Mouse (Mus musculus) embryonic facial prominence, embryonic 10.5 days (tissue): Measurements from ENCODE around the gene Tex19.2. TPM values are rescaled to one million over a fixed set of nuclear protein-coding genes. Genes with fewer than 3 reads are reported as not detected.
A peak's percentile ranks its signal among the peaks of the same experiment; 100 is the strongest.

ENCODE experiments used
- DNase-seq: peaks from one replicate; pipeline ENCODE4 v3.0.0-alpha.2; 2017; ENCODE audit warnings: low spot score
- H3K27ac ChIP-seq: fragments of 300-500 bp; sonication (generic); replicated peaks from 2 replicates; pipeline ENCODE4 v1.5.1; 2016; ENCODE audit warnings: mild to moderate bottlenecking
- H3K27me3 ChIP-seq: fragments of 300-500 bp; sonication (generic); replicated peaks from 2 replicates; pipeline ENCODE4 v1.6.1; 2016; ENCODE audit warnings: low read depth, mild to moderate bottlenecking; ENCODE audit not compliant: poor library complexity, severe bottlenecking
- H3K36me3 ChIP-seq: fragments of 300-500 bp; sonication (generic); replicated peaks from 2 replicates; pipeline ENCODE4 v1.6.1; 2016; ENCODE audit warnings: mild to moderate bottlenecking, moderate library complexity
- H3K4me1 ChIP-seq: fragments of 300-500 bp; sonication (generic); 2 replicates; pipeline ENCODE4 v1.6.1; 2016
- H3K4me3 ChIP-seq: fragments of 300-500 bp; sonication (generic); 2 replicates; pipeline ENCODE4 v1.5.1; 2016; ENCODE audit warnings: mild to moderate bottlenecking, moderate library complexity
- H3K9me3 ChIP-seq: fragments of 300-500 bp; sonication (generic); 2 replicates; pipeline ENCODE4 v1.6.1; 2016; ENCODE audit warnings: mild to moderate bottlenecking
- WGBS: fragments of 180-500 bp; shearing (Covaris S2); methylation state at CpG from one replicate; pipeline ENCODE4 v1.1.7; 2016; 5-methylcytosine and 5-hydroxymethylcytosine counted together
- polyA plus RNA-seq: library from polyadenylated mRNA; unstranded; fragments of >200 nt; fragmentation: Nextera tagmentation; extraction: Ambion mirVana; gene quantifications from 2 replicates; pipeline ENCODE4 v1.2.1, GENCODE M21; 2016

Tex19.2 gene
- polyA plus RNA-seq = not detected in 2 replicates

GRCm38 (mm10) chr11:121118577-121118976, at the start of gene Tex19.2:
TSS of gene Tex19.2 (minus strand) at chr11:121118677.
- H3K27me3 ChIP-seq = no peaks in the 10 kb centered on the region
- no peaks in the 10 kb centered on the region for H3K36me3 ChIP-seq
- 72% methylated on average over 3 of the region's 3 CpGs for WGBS
- H3K4me1 ChIP-seq = no peaks in the 10 kb centered on the region; the same call in 1 of the 2 replicates
- no peak for DNase-seq
- no peaks in the 10 kb centered on the region for H3K9me3 ChIP-seq
- H3K4me3 ChIP-seq = no peak within 1 kb of the TSS
- H3K27ac ChIP-seq = no peak within 1 kb of the TSS; the same call in 1 of the 2 replicates

GRCm38 (mm10) chr11:121163751-121164150, 45.3 kb upstream of the Tex19.2 start:
- H3K4me3 ChIP-seq = no peak overlapping the region
- H3K36me3 ChIP-seq = no peaks in the 10 kb centered on the region
- no peak overlapping the region for H3K27ac ChIP-seq
- H3K4me1 ChIP-seq = peaks cover 13% of the 10 kb centered on the region
- no peaks in the 10 kb centered on the region for H3K9me3 ChIP-seq
- H3K27me3 ChIP-seq = peaks cover 9% of the 10 kb centered on the region; the same call in 1 of the 2 replicates
- WGBS = 88% methylated on average over 4 of the region's 4 CpGs
- DNase-seq = no peak

- DNase-seq = no peak
- Histone ChIP-seq H3K4me1 (peaks cover 23% of the 10 kb centered on the region), H3K27me3 (peaks cover 38% of the 10 kb centered on the region), H3K4me3 (no peak overlapping the region), H3K36me3 (no peaks in the 10 kb centered on the region), H3K9me3 (no peaks in the 10 kb centered on the region), H3K27ac (peak overlapping the region; percentile 21; the same call in 1 of the 2 replicates)
- WGBS = 91% methylated on average over 26 of the region's 26 CpGs
Measured at GRCm38 (mm10) chr11:121160636-121161346, 42.3 kb upstream of the Tex19.2 start.

- peaks cover 23% of the 10 kb centered on the region for H3K4me1 ChIP-seq
- 89% methylated on average over 5 of the region's 5 CpGs for WGBS
- H3K27me3 ChIP-seq = peaks cover 46% of the 10 kb centered on the region
- DNase-seq = no peak
- H3K4me3 ChIP-seq = no peak within 1 kb of the TSS
- no peaks in the 10 kb centered on the region for H3K36me3 ChIP-seq
- peak within 1 kb of the TSS; percentile 21; the same call in 1 of the 2 replicates for H3K27ac ChIP-seq
- no peaks in the 10 kb centered on the region for H3K9me3 ChIP-seq
Measured at GRCm38 (mm10) chr11:121159971-121160370, 41.5 kb upstream of the Tex19.2 start, which contains the start of gene Uts2r. TSS of gene Uts2r (plus strand) at chr11:121160271.

GRCm38 (mm10) chr11:121156411-121156891, 38.0 kb upstream of the Tex19.2 start:
- no peak overlapping the region; the same call in 1 of the 2 replicates for H3K27ac ChIP-seq
- peak; percentile 44 for DNase-seq
- WGBS = 2% methylated on average over 45 of the region's 45 CpGs
- H3K27me3 ChIP-seq = peaks cover 61% of the 10 kb centered on the region
- no peaks in the 10 kb centered on the region for H3K36me3 ChIP-seq
- peak overlapping the region; percentile 57 for H3K4me3 ChIP-seq
- H3K9me3 ChIP-seq = no peaks in the 10 kb centered on the region
- peaks cover 15% of the 10 kb centered on the region for H3K4me1 ChIP-seq

- Histone ChIP-seq H3K36me3 (no peaks in the 10 kb centered on the region), H3K27me3 (peaks cover 53% of the 10 kb centered on the region), H3K27ac (no peak overlapping the region)
Measured at GRCm38 (mm10) chr11:121154203-121154602, 35.7 kb upstream of the Tex19.2 start.

GRCm38 (mm10) chr11:121148193-121148592, 29.7 kb upstream of the Tex19.2 start:
- DNase-seq = no peak
- Histone ChIP-seq H3K4me3 (no peak overlapping the region), H3K9me3 (no peaks in the 10 kb centered on the region), H3K27me3 (no peaks in the 10 kb centered on the region), H3K36me3 (no peaks in the 10 kb centered on the region), H3K4me1 (no peaks in the 10 kb centered on the region), H3K27ac (no peak overlapping the region)
- WGBS = 81% methylated on average over 3 of the region's 3 CpGs

More at GRCm38 (mm10) chr11:121154203-121154602, 35.7 kb upstream of the Tex19.2 start:
- 23% methylated on average over 4 of the region's 4 CpGs for WGBS
- Histone ChIP-seq H3K4me1 (peaks cover 11% of the 10 kb centered on the region), H3K9me3 (no peaks in the 10 kb centered on the region), H3K4me3 (no peak overlapping the region)
- no peak for DNase-seq

- no peaks in the 10 kb centered on the region for H3K36me3 ChIP-seq
- DNase-seq = peak; percentile 17
- H3K27me3 ChIP-seq = no peaks in the 10 kb centered on the region
- H3K4me1 ChIP-seq = no peaks in the 10 kb centered on the region
- no peak within 1 kb of the TSS for H3K27ac ChIP-seq
- WGBS = 90% methylated on average over 22 of the region's 22 CpGs
- no peaks in the 10 kb centered on the region for H3K9me3 ChIP-seq
- H3K4me3 ChIP-seq = no peak within 1 kb of the TSS
Measured at GRCm38 (mm10) chr11:121145865-121146264, 27.4 kb upstream of the Tex19.2 start, which contains the start of gene Tex19.1. TSS of gene Tex19.1 (plus strand) at chr11:121146143.

GRCm38 (mm10) chr11:121143325-121144015, 25.0 kb upstream of the Tex19.2 start:
- 84% methylated on average over 9 of the region's 9 CpGs for WGBS

GRCm38 (mm10) chr11:121138732-121139131, 20.3 kb upstream of the Tex19.2 start:
- Histone ChIP-seq H3K27me3 (0 out of 2 replicates have a peak, but pooled peaks cover 10% of the 10 kb centered on the region), H3K4me1 (0 out of 2 replicates have a peak, but pooled peaks cover 3% of the 10 kb centered on the region), H3K27ac (no peak overlapping the region), H3K4me3 (no peak overlapping the region), H3K36me3 (no peaks in the 10 kb centered on the region), H3K9me3 (no peaks in the 10 kb centered on the region)
- DNase-seq = no peak
- WGBS = 47% methylated on average over 6 of the region's 6 CpGs

More at GRCm38 (mm10) chr11:121143325-121144015, 25.0 kb upstream of the Tex19.2 start:
- Histone ChIP-seq H3K4me1 (0 out of 2 replicates have a peak, but pooled peaks cover 3% of the 10 kb centered on the region), H3K36me3 (no peaks in the 10 kb centered on the region), H3K4me3 (no peak overlapping the region), H3K27me3 (0 out of 2 replicates have a peak, but pooled peaks cover 8% of the 10 kb centered on the region), H3K9me3 (no peaks in the 10 kb centered on the region), H3K27ac (no peak overlapping the region)
- DNase-seq = no peak

GRCm38 (mm10) chr11:121137682-121138081, 19.2 kb upstream of the Tex19.2 start:
- no peak for DNase-seq
- Histone ChIP-seq H3K36me3 (no peaks in the 10 kb centered on the region), H3K9me3 (no peaks in the 10 kb centered on the region), H3K4me1 (0 out of 2 replicates have a peak, but pooled peaks cover 3% of the 10 kb centered on the region), H3K4me3 (no peak overlapping the region), H3K27me3 (0 out of 2 replicates have a peak, but pooled peaks cover 10% of the 10 kb centered on the region), H3K27ac (no peak overlapping the region)
- WGBS = 84% methylated on average over 5 of the region's 5 CpGs

- H3K4me3 ChIP-seq = no peak overlapping the region
- no peaks in the 10 kb centered on the region for H3K36me3 ChIP-seq
- no peak for DNase-seq
- 0 out of 2 replicates have a peak, but pooled peaks cover 7% of the 10 kb centered on the region for H3K27me3 ChIP-seq
- H3K9me3 ChIP-seq = no peaks in the 10 kb centered on the region
- 80% methylated on average over 1 of the region's 1 CpGs for WGBS
- no peak overlapping the region for H3K27ac ChIP-seq
- no peaks in the 10 kb centered on the region for H3K4me1 ChIP-seq
Measured at GRCm38 (mm10) chr11:121134600-121134999, 16.1 kb upstream of the Tex19.2 start.
